Mouse (Mus musculus) adrenal gland, postnatal 4 days (tissue): ENCODE data around the gene B830017H08Rik. TPM values are rescaled to one million over a fixed set of nuclear protein-coding genes. Genes with fewer than 3 reads are reported as not detected.

Source experiments
- DNase-seq, 2 experiments: peaks; one replicate each; pipeline ENCODE4 v3.0.0; 2021 to 2022; ENCODE audit warnings: low spot score in 2 of 2, mixed read lengths in 2 of 2
- total RNA-seq, 2 experiments: library from RNA; stranded (reverse); gene quantifications; 2 replicates each; pipeline ENCODE4 v1.2.3; 2021

Gene B830017H08Rik
- total RNA-seq, 2 experiments from 2014 or later: 0.62 TPM; not detected in 1

GRCm38 (mm10) chr16:17849486-17849885, 16.6 kb downstream of the B830017H08Rik start:
- no peak for DNase-seq

- no peak for DNase-seq
These were observed 18.4 kb downstream of the B830017H08Rik start for GRCm38 (mm10) chr16:17851331-17851730.

GRCm38 (mm10) chr16:17851860-17852259, 18.9 kb downstream of the B830017H08Rik start:
- no peak for DNase-seq

- DNase-seq: no peak
These were observed 20.3 kb downstream of the B830017H08Rik start for GRCm38 (mm10) chr16:17853263-17853662.

- DNase-seq: no peak
These were observed 24.2 kb downstream of the B830017H08Rik start for GRCm38 (mm10) chr16:17857157-17857556.

- DNase-seq: no peak
These were observed 25.7 kb downstream of the B830017H08Rik start for GRCm38 (mm10) chr16:17858592-17858991.

- DNase-seq: no peak
These were observed 32.4 kb downstream of the B830017H08Rik start for GRCm38 (mm10) chr16:17865293-17865692.

GRCm38 (mm10) chr16:17865770-17866169, 32.8 kb downstream of the B830017H08Rik start:
- DNase-seq: no peak

GRCm38 (mm10) chr16:17871248-17871647, 38.3 kb downstream of the B830017H08Rik start:
- DNase-seq: no peak

GRCm38 (mm10) chr16:17872995-17873394, 40.1 kb downstream of the B830017H08Rik start:
- no peak for DNase-seq

- no peak for DNase-seq
These were observed 42.3 kb downstream of the B830017H08Rik start for GRCm38 (mm10) chr16:17875174-17875573.

GRCm38 (mm10) chr16:17876096-17876495, 43.2 kb downstream of the B830017H08Rik start:
- no peak for DNase-seq

- no peak for DNase-seq
These were observed 46.6 kb downstream of the B830017H08Rik start for GRCm38 (mm10) chr16:17879571-17879970.

- DNase-seq: no peak
These were observed 49.3 kb downstream of the B830017H08Rik start for GRCm38 (mm10) chr16:17882196-17882595.

GRCm38 (mm10) chr16:17884116-17884515, 51.2 kb downstream of the B830017H08Rik start:
- DNase-seq: no peak

Other genes starting within 250 kb of the B830017H08Rik start
- 10 to 100 TPM; 17.9 to 21.9 TPM for gene Slc7a4, start 249.9 kb upstream of the B830017H08Rik start, total RNA-seq
- 10 to 100 TPM; 50.2 to 52.4 TPM for gene Smpd4, start 213.8 kb upstream of the B830017H08Rik start, total RNA-seq
- gene Ccdc74a, start 186.7 kb upstream of the B830017H08Rik start, total RNA-seq: 1 to 10 TPM; 6.2 to 6.5 TPM
- gene Med15, start 100.2 kb upstream of the B830017H08Rik start, total RNA-seq: 10 to 100 TPM; 68.8 to 70.3 TPM
- gene Klhl22, start 73.5 kb upstream of the B830017H08Rik start, total RNA-seq: 10 to 100 TPM; 52.3 TPM
- gene Scarf2, start 35.8 kb upstream of the B830017H08Rik start, total RNA-seq: 10 to 100 TPM; 29.3 to 33.9 TPM
- 1 to 10 TPM; 2.9 to 8.8 TPM for gene Car15, start 5.2 kb downstream of the B830017H08Rik start, total RNA-seq
- under 1 TPM; 0.20 to 0.45 TPM for gene Gm20518, start 58.5 kb downstream of the B830017H08Rik start, total RNA-seq
- under 1 TPM in 1 of 2 experiments, not detected in 1; 0.14 TPM for gene Tssk1, start 61.1 kb downstream of the B830017H08Rik start, total RNA-seq
- gene Dgcr2, start 65.4 kb downstream of the B830017H08Rik start, total RNA-seq: 10 to 100 TPM; 81.6 to 84.4 TPM
- not detected for gene Tssk2, start 65.5 kb downstream of the B830017H08Rik start, total RNA-seq
- 10 to 100 TPM; 33.0 to 33.6 TPM for gene Ess2, start 78.2 kb downstream of the B830017H08Rik start, total RNA-seq
- gene Gsc2, start 81.9 kb downstream of the B830017H08Rik start, total RNA-seq: not detected
- gene Slc25a1, start 95.1 kb downstream of the B830017H08Rik start, total RNA-seq: 10 to 100 TPM; 98.4 to 98.6 TPM
- not detected for gene Vpreb2, start 147.3 kb downstream of the B830017H08Rik start, total RNA-seq
- 10 to 100 TPM; 52.6 to 57.4 TPM for gene Dgcr6, start 219.7 kb downstream of the B830017H08Rik start, total RNA-seq